Mouse (Mus musculus) midbrain, postnatal 0 days (tissue): Measurements from ENCODE around the gene Nipal1. TPM values are rescaled to one million over a fixed set of nuclear protein-coding genes. Genes with fewer than 3 reads are reported as not detected.

Experiments
- ATAC-seq: fragments of 200-750 bp; cut with Nextera tagmentation; 2 replicates; pipeline ENCODE4 v1.8.0; 2017; ENCODE audit warnings: moderate number of reproducible peaks, mild to moderate bottlenecking, moderate TSS enrichment, moderate library complexity; ENCODE audit not compliant: low FRiP score
- DNase-seq: peaks from one replicate; pipeline ENCODE4 v3.0.0-alpha.2; 2015; ENCODE audit warnings: low spot score
- H3K27ac ChIP-seq: fragments of 300-500 bp; sonication (generic); 2 replicates; pipeline ENCODE4 v1.5.1; 2014; ENCODE audit warnings: low read depth, mild to moderate bottlenecking, low read length, mixed read lengths
- H3K27me3 ChIP-seq: fragments of 300-500 bp; sonication (generic); 2 replicates; pipeline ENCODE4 v1.6.1; 2014; ENCODE audit warnings: low read length, control low read depth, mixed read lengths; ENCODE audit not compliant: insufficient read depth
- H3K36me3 ChIP-seq: fragments of 300-500 bp; sonication (generic); 2 replicates; pipeline ENCODE4 v1.6.1; 2014; ENCODE audit warnings: low read length, control low read depth, mixed read lengths; ENCODE audit not compliant: insufficient read depth
- H3K4me1 ChIP-seq: fragments of 300-500 bp; sonication (generic); 2 replicates; pipeline ENCODE4 v1.6.1; 2014; ENCODE audit warnings: mild to moderate bottlenecking, control low read depth, antibody characterized with exemption, low read length, mixed read lengths; ENCODE audit not compliant: insufficient read depth
- H3K4me2 ChIP-seq: fragments of 300-500 bp; sonication (generic); 2 replicates; pipeline ENCODE4 v1.6.1; 2014; ENCODE audit warnings: low read depth, mild to moderate bottlenecking, low read length, mixed read lengths; ENCODE audit not compliant: poor library complexity, severe bottlenecking
- H3K4me3 ChIP-seq: fragments of 300-500 bp; sonication (generic); 2 replicates; pipeline ENCODE4 v1.5.1; 2014; ENCODE audit warnings: low read depth, mild to moderate bottlenecking, low read length, moderate library complexity
- H3K9ac ChIP-seq: fragments of 300-500 bp; sonication (generic); replicated peaks from 2 replicates; pipeline ENCODE4 v1.6.1; 2014; ENCODE audit warnings: mild to moderate bottlenecking, low read length, moderate library complexity, mixed read lengths; ENCODE audit not compliant: poor library complexity, severe bottlenecking
- H3K9me3 ChIP-seq: fragments of 300-500 bp; sonication (generic); 2 replicates; pipeline ENCODE4 v1.6.1; 2016; ENCODE audit warnings: low read length, control low read depth
- CTCF ChIP-seq: IDR thresholded peaks from 2 replicates; pipeline ENCODE4 v1.5.1; 2016; ENCODE audit warnings: antibody characterized with exemption, mild to moderate bottlenecking
- WGBS: fragments of 180-500 bp; shearing (Covaris S2); extraction: QIAGEN DNeasy Blood & Tissue Kit; methylation state at CpG from one replicate; pipeline ENCODE4 v1.1.7; 2014; 5-methylcytosine and 5-hydroxymethylcytosine counted together
- polyA plus RNA-seq: library from polyadenylated mRNA; unstranded; fragments of >200 nt; fragmentation: Nextera tagmentation; extraction: Ambion mirVana; gene quantifications from 2 replicates; pipeline ENCODE4 v1.2.1, GENCODE M21; 2015
- total RNA-seq: library from RNA; depleted of rRNA; stranded (reverse); fragments of >200 nt; gene quantifications from 2 replicates; pipeline ENCODE4 v1.2.3, GENCODE M21; 2014

Nipal1 gene
- total and polyA plus RNA-seq, 2 experiments from 2014 or later, result 0.33 to 0.55 TPM

DNA sequence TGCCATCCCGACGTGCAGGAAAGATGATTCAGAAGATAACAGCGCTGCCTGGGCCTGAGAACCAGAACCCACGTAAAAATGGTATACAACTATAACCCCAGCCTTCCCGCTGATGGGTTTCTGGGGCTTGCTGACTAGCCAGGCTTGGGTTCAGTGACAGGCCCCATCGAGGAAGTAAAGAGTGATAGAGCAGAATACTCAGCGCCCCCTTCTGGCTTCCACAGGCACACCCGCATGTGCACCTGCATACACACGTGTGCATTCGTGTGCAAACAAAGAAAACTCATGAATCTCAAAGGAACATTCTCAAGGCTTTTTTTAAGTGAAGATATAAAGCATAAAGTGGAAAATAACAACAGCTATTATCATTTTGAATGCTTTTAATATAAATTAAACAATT, 1.5 kb upstream of the Nipal1 start:
- H3K4me1 ChIP-seq, result no peaks in the 10 kb centered on the region
- H3K9ac ChIP-seq, result no peak overlapping the region
- H3K27me3 ChIP-seq, result peaks cover 13% of the 10 kb centered on the region; the same call in 1 of the 2 replicates
- no peak overlapping the region for H3K4me2 ChIP-seq
- TF ChIP-seq CTCF, result peak; percentile 45
- H3K27ac ChIP-seq, result no peak overlapping the region
- DNase-seq (no peak), ATAC-seq (no peak)
- no peak overlapping the region for H3K4me3 ChIP-seq
- H3K9me3 ChIP-seq, result no peaks in the 10 kb centered on the region
- no peaks in the 10 kb centered on the region for H3K36me3 ChIP-seq
- WGBS, result 45% methylated on average over 10 of the region's 10 CpGs

- no peak overlapping the region for H3K27ac ChIP-seq
- no peak overlapping the region for H3K9ac ChIP-seq
- TF ChIP-seq CTCF, result no peak
- H3K4me1 ChIP-seq, result no peaks in the 10 kb centered on the region
- H3K27me3 ChIP-seq, result peaks cover 13% of the 10 kb centered on the region; the same call in 1 of the 2 replicates
- 25% methylated on average over 10 of the region's 10 CpGs for WGBS
- H3K36me3 ChIP-seq, result no peaks in the 10 kb centered on the region
- H3K4me3 ChIP-seq, result peak overlapping the region; percentile 45
- DNase-seq (no peak), ATAC-seq (no peak)
- no peaks in the 10 kb centered on the region for H3K9me3 ChIP-seq
- H3K4me2 ChIP-seq, result peak overlapping the region; percentile 84
These were observed 599 bp upstream of the Nipal1 start for GRCm38 (mm10) chr5:72646996-72647395.

DNA sequence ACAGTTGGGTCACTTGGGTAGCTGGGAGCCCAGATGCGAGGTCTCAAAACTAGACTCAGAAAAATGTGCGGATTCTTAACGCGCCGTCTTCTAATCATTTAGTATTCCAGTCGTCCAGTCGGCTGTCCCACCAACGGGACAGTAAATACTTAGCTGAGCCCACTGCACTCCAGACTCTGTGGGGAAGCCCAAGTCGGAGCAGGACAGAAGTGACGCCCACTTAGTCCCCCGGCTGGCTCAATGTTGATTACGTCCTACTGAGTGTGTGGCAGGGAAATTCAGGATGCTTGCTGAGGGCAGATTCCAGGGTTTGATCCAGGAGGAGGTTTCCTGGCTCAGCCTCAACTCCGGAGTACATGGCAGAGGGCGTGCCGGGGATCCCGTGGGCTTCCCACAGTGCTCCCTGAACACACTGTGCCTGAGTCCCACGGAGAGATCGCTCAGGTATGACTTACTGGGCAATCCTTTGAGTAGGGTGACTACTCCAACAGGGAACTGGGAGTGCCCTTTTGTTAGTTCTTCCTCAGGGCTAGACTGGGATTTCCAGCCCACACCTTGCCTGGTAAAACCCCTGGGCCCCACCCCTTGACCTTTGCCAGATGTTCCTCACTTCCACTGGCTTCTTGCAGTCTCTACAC, 482 bp downstream of the Nipal1 start:
- no peak for DNase-seq

GRCm38 (mm10) chr5:72648987-72649735, 1.6 kb downstream of the Nipal1 start:
- no peak for TF ChIP-seq CTCF
- H3K4me3 ChIP-seq, result no peak overlapping the region
- ATAC-seq (no peak), DNase-seq (no peak)
- no peaks in the 10 kb centered on the region for H3K36me3 ChIP-seq
- H3K27ac ChIP-seq, result no peak overlapping the region
- H3K4me2 ChIP-seq, result no peak overlapping the region
- H3K9ac ChIP-seq, result no peak overlapping the region
- peaks cover 13% of the 10 kb centered on the region; the same call in 1 of the 2 replicates for H3K27me3 ChIP-seq
- no peaks in the 10 kb centered on the region for H3K9me3 ChIP-seq
- no peaks in the 10 kb centered on the region for H3K4me1 ChIP-seq
- 87% methylated on average over 9 of the region's 9 CpGs for WGBS

More for the DNA sequence above, 482 bp downstream of the Nipal1 start:
- Histone ChIP-seq H3K9ac (peak overlapping the region; percentile 46; the same call in 1 of the 2 replicates), H3K4me3 (peak overlapping the region; percentile 45), H3K36me3 (no peaks in the 10 kb centered on the region), H3K4me2 (peak overlapping the region; percentile 84), H3K4me1 (no peaks in the 10 kb centered on the region), H3K27me3 (peaks cover 13% of the 10 kb centered on the region; the same call in 1 of the 2 replicates), H3K9me3 (no peaks in the 10 kb centered on the region), H3K27ac (no peak overlapping the region)
- ATAC-seq, result no peak
- 10% methylated on average over 18 of the region's 18 CpGs for WGBS
- TF ChIP-seq CTCF, result no peak

DNA sequence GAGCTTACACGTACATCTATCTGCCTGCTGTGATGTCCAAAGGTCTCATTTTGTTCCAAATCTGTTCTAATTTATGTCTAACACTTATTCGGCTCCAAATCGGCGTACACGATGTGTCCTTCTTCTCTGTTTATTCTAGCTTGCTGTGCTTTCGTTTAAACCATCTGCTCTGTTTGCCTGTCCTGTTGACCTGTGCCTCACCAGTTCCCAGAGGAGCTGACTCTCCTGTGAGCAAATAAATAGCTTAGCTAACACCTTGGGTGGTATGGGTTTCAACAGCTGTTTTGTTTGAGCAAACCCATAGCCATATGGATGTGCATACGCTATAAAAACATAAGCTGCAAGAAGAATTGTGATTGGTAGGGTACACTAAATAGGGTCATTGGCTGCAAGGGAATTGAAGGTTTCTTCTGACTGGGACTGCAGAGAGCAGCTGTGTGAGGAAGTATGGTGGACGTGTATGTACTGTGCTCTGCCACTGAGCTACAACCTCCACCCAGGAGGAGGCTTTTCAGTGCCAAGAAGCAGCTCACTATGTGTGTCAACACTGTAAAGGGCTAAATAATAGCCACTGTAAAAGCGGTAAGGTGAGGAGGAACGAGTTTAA, 5.6 kb downstream of the Nipal1 start:
- no peak for DNase-seq
- H3K36me3 ChIP-seq, result no peaks in the 10 kb centered on the region
- H3K27ac ChIP-seq, result no peak overlapping the region
- no peak overlapping the region for H3K4me3 ChIP-seq
- no peak overlapping the region for H3K4me2 ChIP-seq
- ATAC-seq, result no peak
- H3K9ac ChIP-seq, result no peak overlapping the region
- TF ChIP-seq CTCF, result no peak
- 0 out of 2 replicates have a peak, but pooled peaks cover under 1% of the 10 kb centered on the region for H3K27me3 ChIP-seq
- no peaks in the 10 kb centered on the region for H3K9me3 ChIP-seq
- WGBS, result 73% methylated on average over 10 of the region's 10 CpGs
- H3K4me1 ChIP-seq, result no peaks in the 10 kb centered on the region
